Mouse (Mus musculus) layer of hippocampus, postnatal 14 days (tissue): Measurements from ENCODE around the gene Hnrnpk. TPM values are rescaled to one million over a fixed set of nuclear protein-coding genes. Genes with fewer than 3 reads are reported as not detected.
"Not testable (repeated sequence)": the region's sequence is repeated elsewhere in the genome, so short reads cannot be mapped to it uniquely, and the experiment has no call there.

Experiments used
- DNase-seq, 2 experiments: peaks; one replicate each; pipeline ENCODE4 v3.0.0; 2021 to 2022; ENCODE audit warnings: low spot score in 2 of 2, mixed read lengths in 1 of 2
- long read RNA-seq, 2 experiments: library from polyadenylated mRNA; stranded (forward); transcript quantifications; one replicate each; pipeline ENCODE4 v2.0.0; 2021
- total RNA-seq, 2 experiments: library from RNA; stranded (reverse); gene quantifications; 2 replicates each; pipeline ENCODE4 v1.2.3; 2021

The Hnrnpk gene
- 100 to 1,000 TPM; 716 to 724 TPM for total RNA-seq
- long read RNA-seq, experiment 1, partial matches to known transcripts: 23 of 587 reads
- long read RNA-seq, experiment 1, other reads (novel, unspliced or antisense): 564 of 587 reads
- long read RNA-seq, experiment 2, partial matches to known transcripts: 27 of 690 reads
- long read RNA-seq, experiment 2, other reads (novel, unspliced or antisense): 662 of 690 reads

DNA sequence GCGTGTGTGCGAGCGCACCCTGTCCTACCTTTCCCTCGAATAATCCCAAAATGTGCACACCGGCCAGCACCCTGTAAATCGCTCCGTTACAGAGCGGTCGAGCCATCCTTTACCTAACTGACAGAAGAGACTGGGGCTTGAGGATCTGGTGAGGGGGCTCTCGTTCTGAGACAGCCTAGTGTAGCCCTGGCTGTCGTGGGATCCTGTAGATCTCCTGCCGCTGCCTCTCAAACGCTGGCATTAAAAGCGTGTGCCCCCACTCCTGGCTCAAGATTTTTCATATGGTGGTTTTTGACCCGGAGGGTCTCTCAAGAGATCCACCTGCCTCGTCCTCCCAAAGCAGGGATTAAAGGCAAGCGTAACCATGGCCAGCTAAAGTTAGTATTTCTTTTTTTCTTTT, at the start of gene Hnrnpk:
Hnrnpk (minus strand) TSS at position 101 of the 400 bp plus-strand sequence.
- DNase-seq: not testable (repeated sequence)

DNA sequence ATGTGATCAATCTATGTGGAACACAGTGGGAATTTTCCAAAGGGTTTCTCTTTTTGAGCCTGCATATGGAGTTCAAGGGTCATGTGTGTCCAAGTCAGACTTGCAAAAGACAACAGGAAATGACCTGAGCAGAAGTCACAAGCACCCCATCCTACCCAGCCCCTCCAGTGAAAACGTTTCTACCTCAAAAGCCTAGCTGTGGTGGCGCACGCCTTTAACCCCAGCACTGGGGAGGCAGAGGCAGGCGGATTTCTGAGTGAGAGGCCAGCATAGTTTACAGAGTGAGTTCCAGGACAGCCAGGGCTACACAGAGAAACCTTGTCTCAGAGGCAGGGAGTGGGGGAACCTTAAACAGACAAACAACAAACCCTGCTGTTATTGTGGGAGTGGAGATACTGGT, 49.1 kb upstream of the Hnrnpk start:
- DNase-seq: no peak

DNA sequence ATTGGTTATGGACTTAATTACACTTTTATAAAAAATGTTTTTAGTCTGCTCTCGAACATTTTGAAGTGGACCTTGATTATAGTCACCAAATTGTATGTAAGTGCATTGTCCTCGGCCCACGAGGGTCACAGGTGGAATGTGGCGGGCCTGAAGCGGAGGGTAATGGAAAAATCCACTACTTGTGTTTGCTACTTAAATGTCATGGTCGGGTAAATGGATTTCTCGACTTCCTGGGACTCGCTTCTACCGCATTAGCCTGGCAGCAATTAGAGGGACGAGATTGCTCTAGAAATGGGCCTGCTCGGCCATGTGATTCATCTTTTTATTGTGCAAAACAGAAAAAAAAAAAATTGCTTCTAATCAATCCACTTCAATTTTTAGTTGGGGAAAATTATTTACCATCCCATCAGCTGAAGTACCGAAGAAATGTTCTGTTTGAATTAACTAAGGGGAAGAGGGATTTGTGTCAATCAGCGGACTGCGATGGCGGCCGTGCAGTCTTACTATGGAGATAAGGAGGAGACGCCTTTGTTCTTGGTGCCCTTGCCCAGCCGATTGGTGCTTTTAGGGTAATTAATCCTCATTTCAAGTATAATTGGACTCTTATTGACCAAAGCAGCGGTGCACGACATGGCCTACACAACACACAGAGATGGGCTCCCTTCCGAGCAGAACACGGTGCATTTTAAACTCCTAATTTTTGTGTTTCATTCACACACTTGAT, 47.5 kb upstream of the Hnrnpk start:
- no peak for DNase-seq

DNA sequence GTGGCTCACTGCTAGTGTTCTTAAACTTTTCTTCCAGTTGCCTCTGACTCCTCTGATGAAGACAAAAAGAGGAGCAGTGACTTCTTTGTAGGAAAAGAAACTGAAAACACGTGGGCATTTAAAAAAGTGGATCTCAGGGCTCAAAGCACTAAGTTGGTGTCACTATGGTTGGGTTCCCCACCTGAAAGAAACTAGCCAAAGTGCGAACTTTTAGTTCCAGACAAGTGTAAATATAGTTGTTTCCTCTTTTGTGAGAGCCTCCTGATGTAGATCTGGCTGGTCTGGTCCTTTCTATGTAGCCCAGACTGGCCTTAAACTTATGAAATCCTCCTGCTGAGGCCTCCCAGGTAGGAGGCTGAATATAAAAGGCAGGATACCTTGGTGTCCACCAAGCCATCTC, 43.4 kb upstream of the Hnrnpk start:
- DNase-seq: no peak

DNA sequence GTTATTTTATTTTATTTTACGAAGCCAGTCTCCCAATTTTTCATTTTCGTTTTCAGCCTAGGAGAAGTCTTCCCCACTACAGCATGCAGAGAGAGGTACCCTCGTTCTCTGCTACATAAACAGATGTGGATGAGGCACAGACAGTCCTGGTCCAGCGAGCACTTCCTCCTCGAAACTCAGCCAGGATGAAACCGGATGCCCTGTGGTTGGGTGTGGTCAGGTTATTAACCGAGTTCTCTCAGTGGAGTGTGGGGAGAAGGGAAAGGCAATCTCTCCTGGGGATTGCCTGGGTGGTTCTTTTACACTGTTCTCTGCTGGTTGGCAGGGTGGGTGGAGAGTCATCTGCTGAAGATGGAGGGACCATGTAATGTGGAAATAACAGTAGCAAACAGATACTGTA, 40.6 kb upstream of the Hnrnpk start:
- no peak for DNase-seq

DNA sequence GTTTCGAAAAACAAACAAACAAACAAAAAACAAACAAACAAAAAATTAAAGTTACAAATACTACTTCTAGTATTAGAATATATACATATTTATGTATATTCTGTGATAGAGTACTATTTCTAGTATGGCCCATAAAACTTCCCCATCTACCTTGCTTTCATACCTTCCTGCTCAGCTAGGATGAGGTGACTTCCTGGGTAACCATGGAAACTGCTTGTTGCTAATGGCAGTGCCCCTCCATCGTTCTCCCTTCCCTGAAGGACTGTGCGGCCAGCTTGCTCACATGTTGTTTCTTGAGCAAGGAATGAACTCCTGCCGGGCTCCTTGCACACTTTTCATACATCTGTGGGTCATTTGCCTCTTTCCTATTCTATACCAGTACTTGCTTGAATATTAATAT, 40.2 kb upstream of the Hnrnpk start:
- DNase-seq: no peak

DNA sequence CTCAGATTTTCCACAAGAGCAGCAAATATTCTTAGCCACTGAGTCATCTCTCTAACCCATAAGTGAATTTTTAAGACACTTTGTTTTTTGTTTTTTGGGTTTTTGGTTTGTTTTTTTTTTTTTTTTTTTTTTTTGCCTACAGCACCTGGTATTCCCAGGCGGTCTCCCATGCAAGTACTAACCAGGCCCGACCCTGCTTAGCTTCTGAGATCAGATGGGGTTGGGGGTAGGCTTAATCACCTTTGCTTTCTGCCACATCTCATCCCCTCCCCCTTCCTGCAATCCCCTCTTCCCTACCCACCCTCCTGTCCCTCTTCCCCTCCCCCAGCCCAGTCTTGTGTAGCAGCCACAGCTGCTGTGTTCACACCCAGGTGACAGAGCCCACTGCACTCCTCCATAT, 36.6 kb upstream of the Hnrnpk start:
- no peak for DNase-seq

DNA sequence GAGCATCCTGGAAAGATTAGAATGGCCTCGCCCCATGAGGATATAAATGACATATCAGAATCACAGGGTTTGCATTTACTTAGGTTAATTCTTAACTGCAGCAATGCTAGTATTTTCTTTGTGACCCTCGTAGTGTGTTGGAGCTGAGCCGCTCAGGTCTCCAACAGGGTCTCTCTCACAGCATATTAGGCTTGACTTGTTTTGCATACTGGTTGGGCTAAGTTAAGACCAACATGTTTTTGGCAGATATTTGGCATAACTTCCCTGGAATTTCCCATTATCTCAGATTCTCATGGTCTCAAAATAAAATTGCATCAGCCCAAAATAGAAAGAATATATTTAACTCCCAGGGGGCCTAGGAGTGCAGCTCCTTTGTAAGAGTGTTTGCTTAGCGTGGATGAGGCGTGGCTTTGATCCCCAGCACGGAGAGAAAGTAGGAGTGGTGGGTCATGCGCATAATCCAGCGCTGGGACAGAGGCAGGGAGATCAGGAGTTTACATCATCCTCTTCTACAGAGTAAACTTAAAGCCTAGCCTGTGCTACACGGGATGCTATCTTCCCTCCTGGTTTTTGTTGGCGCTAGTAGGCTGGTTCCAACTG, 20.0 kb upstream of the Hnrnpk start:
- DNase-seq: no peak

DNA sequence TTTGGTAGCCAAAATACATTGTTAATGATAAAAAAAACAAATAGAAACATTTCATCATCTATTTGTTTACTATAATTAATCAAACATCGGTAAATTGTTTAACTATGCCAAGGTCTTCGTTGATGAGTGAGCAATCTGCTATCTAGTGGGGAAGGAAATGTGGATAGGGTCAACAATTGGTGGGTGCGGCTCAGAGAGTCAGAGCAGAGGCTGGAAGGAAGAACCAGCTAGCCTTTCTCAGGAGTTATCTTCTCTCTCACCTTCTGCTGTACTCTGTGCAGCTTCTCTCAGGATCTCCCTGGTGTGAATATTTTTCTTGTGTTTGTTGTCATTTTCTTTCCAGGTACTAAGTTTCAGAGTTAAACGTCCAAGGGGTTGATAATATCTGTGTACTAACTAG, 19.1 kb upstream of the Hnrnpk start:
- DNase-seq: no peak

DNA sequence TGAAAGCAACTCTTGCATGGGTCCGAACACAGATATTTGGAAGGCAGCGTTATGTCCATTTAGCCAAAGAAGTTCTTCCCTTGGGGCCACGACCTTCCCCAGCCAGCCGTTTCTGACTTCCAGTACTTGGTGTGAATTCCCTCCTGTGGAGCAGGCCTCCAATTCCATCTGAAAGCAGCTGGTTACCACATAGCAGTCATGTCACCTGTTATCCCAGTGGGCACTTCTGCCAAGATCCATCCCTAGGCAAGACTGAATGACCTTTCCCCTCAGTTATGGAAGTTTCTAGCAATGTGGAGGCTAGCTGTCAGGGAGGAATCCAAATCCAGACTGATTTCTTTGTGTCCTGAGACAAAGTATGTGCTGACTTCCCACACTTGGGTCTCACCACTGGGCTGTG, 17.9 kb upstream of the Hnrnpk start:
- no peak for DNase-seq

DNA sequence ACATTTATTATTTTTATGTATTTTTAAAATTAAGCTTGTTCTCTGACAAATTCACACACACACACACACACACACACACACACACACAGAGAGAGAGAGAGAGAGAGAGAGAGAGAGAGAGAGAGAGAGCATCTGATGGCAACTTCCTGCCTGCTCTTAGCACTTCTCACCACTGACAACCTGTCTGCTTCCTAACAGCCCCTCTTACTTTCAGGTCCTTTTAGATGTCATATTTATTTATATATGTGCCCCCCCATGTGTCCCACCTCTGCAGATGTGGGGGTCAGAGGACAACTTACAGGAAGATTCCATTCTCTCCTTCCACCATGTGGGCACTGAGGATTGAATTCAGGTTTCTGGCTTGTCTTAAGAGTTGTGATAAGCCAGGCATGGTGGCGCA, 16.1 kb upstream of the Hnrnpk start:
- DNase-seq: no peak

DNA sequence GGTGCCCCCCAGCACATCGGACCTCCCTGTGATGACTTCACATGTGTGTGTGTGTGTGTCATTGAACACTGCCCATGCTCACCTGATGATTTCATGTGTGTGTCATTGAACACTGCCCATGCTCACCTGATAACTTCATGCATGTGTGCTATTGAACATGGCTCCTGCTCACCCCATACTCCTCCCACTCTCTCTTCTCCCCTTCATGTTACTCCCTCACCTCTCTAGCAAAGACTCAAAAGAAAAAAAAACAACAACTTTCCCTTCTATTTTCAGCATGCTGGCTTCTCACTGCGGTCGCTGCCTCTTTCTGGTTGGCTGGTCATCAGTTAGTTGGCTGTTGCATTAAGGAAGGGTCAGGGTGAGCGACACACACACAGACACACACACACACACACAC, 15.5 kb upstream of the Hnrnpk start:
- DNase-seq: no peak

DNA sequence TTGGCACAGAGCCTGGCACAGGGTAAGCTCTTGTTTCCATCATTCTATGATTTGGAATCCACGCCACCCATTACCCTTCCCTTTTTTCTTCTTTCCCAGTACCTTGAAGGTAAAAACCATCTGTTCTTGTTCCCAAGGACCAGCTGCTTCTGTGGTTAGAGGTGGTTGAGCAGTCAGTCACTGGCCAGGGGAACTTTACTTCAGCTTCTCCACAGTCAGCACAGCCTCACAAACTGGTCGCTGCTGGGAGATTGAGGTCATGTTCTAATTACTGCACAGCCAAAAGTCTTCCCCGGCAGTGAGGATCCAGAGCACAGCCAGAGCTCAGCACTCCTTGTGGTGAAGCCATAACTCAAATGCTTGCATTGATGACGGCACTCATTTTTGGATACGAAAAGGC, 12.7 kb upstream of the Hnrnpk start:
- DNase-seq: no peak

DNA sequence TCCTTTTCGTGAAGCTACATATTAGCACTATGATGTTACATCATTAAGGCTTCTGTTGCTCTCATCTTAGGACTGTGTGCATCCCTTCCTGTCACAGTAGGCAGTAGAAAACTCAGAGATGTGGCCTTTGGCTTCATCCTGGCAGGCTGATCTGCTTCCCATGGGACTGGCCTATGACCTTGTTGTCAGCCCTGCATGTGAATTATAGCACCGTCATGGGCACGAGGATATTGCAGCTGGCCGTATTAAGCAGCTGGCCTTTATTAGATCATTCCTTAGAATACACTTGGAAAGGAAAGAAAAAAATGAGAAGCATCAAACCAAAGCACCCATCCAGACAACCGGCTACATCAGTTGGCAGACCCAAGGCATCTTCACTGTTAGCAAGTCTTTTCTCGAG, 12.2 kb upstream of the Hnrnpk start:
- DNase-seq: no peak

DNA sequence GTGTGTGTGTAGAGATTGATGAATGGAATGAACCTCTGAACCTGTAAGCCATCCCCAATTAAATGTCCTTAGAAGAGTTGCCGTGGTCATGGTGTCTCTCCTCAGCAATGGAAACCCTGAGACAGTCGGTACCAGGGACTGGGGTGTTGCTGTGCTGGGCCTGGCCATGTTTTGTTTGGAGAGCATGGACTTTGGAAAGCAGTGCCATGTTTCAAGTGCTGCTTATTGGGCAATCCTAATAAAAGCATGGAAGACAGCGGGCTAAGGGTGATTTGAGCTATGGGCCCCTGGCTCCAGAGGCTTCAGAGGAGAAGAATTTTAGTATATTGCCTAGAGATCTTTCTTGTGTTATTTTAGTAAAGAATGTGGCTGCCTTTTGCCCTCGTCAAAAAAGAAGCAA, 7.9 kb upstream of the Hnrnpk start:
- no peak for DNase-seq

DNA sequence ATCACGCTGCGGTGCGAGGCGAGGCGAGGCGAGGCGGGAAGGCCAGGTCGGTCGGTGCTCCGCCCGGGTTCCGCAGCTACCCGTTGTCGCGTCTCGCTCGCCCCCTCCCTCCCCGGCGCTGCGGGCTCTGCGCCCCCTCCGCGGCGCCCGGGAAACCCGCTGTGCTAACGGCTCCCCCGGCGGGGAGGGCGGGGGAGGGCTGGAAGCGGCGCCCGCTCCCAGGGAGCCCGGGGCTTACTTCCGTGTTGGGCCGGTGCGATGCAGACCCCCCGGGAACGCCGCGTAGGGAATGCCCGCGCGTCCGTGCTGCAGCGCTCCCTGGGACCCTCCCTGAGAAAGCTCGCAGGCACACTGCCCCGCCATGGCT, 416 bp downstream of the Hnrnpk start:
- no peak for DNase-seq

DNA sequence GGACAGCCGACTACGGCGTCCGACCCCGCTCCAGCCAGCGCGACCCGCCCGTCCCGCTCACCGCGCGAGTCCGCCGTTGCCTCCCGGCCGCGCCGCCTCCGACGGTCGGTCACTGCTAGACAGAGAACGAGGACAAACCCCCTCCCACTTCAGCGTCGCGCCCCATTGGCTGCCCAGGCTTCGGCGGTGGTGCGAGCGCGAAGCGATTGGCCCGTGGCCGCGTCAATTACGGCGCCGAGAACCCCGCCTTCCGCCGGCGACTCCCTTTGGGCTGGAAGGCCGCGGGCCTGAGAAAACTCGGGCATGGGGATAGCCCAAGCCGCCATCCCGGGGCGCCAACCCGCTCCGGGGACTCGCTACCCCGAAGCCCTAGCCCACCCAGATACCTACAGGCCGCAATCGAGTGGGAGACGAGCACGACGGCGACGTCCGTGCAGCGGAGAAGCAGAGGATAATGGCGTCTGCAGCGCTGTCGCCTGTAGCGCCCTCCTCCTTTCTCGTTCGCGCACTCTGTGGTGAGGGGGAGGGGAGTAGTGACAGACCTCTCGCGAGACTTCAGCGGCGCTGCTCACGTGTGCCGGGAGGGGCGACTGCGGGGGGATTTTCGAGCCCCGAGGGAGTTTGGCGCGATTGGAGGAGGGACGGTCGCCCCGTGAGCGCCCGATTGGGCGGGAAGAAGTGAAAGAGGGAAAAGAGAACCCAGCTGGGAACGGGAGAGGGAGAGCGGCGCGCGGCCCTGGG, 970 bp downstream of the Hnrnpk start, which contains the start of gene Rmi1:
Rmi1 (plus strand) TSS at position 246 of the 741 bp plus-strand sequence.
- peak; percentile 98 to 100 for DNase-seq

DNA sequence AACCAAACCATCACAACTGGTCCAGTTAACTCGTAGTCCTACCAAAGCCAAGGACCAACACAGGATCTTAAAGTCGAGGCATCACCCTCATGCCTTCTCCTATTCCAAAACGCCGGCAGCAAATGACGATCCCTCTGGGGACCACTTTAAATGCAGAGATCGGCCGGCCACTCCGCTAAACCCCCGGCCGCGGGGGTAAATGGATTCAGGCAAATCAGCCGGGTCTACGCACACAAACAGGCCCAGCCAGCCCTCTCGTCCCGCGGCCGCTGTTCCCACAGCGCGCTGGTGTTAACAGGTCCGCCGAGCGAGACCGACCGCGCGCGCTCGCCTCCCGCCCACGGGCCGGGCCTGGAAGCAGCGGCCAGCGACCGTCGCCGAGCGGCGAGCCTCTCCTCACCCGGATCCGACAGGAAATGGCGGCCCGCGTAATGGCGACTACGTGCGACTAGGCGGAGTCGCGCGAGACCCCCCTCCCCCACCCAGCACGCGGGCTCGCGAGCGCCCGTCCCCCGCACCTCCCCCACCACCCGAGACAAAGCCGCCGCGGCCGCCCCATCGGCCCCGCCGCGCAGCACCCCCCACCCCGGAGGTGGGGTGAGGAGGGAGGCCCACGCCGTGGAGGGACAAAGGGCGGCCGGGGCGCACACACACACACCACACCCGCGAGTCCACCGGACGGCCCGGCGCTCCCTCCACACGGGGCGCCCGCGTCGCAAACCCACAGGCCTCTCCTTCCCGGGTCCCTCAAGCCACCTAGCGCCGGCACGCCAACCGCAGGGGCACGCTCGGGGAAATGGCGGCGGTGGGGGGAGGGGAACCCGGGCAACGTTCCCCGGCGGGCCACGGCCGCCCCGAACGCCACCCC, 1.8 kb downstream of the Hnrnpk start:
- peak; percentile 74 to 76 for DNase-seq

DNA sequence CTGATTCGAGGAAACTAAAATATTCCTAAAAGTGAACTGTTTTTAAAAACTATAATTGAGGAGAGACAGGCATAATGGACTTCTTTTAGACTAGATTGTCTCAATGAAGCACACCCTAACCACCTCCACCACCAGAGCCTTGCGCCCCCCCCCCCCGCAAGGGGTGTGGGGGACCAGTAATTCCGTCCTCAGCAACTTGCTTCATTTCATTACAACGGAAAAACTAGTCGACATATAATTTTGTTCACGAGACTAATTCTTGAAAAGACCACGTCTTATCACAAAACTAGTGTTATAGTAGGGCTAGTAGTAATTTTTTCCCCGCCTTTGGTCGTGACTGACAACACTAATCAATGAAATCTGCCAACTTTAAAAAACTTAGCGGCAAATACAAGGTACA, 2.6 kb downstream of the Hnrnpk start:
- no peak for DNase-seq

DNA sequence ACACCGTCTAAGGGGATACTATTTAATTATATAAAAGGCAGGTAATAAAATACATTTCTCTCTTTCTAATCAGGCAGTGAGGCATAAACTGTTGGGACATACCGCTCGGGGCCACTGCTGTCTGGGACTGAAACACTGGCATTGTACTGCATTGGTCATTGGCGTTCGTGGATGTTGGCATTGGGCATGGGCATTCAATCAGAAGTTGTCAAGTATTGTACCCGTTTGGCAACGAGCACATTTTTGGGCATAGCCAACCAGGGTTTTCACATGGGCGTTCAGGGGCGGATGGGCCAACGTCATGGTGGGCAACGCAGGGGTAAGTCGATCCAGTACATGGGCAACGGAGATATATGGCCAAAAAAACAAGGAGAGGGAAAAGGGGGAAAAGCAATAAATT, 5.5 kb downstream of the Hnrnpk start:
- no peak for DNase-seq

DNA sequence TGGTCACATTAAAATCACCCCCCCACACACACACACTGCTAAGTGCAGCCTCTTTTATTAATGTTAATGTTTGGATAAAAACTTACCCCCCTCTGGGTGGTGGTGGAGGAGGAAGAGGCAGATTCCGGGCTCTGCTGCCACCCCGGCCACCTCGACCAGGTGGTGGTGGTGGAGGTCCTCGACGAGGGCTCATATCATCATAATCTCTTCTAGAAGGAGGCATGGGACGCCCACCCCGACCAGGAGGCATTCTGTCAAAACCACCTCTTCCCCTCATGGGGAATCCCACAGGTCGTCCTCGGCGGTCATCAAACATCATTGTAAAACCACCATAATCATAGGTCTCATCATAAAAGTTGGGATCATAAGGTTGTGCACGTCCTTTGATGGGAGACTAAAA, 8.8 kb downstream of the Hnrnpk start:
- not testable (repeated sequence) for DNase-seq
